Mouse (Mus musculus) limb, embryonic 13.5 days (tissue): ENCODE data around the gene Hspa8. TPM values are rescaled to one million over a fixed set of nuclear protein-coding genes. Genes with fewer than 3 reads are reported as not detected.

Source experiments
- ATAC-seq: fragments of 200-750 bp; cut with Nextera tagmentation; 2 replicates; pipeline ENCODE4 v1.8.0; 2017; ENCODE audit warnings: low read depth, moderate number of reproducible peaks, moderate TSS enrichment; ENCODE audit not compliant: low FRiP score
- H3K27ac ChIP-seq: fragments of 300-500 bp; sonication (generic); 2 replicates; pipeline ENCODE4 v1.5.1; 2015; ENCODE audit warnings: inconsistent platforms, mild to moderate bottlenecking, moderate library complexity
- H3K27me3 ChIP-seq: fragments of 300-500 bp; sonication (generic); 2 replicates; pipeline ENCODE4 v1.6.1; 2015; ENCODE audit warnings: mild to moderate bottlenecking, inconsistent platforms
- H3K36me3 ChIP-seq: fragments of 300-500 bp; sonication (generic); 2 replicates; pipeline ENCODE4 v1.6.1; 2015; ENCODE audit warnings: inconsistent platforms, mild to moderate bottlenecking, moderate library complexity
- H3K4me1 ChIP-seq: fragments of 300-500 bp; sonication (generic); 2 replicates; pipeline ENCODE4 v1.6.1; 2015; ENCODE audit warnings: inconsistent platforms
- H3K4me2 ChIP-seq: fragments of 300-500 bp; sonication (generic); replicated peaks from 2 replicates; pipeline ENCODE4 v1.6.1; 2015; ENCODE audit warnings: inconsistent platforms, mild to moderate bottlenecking, moderate library complexity
- H3K4me3 ChIP-seq: fragments of 300-500 bp; sonication (generic); 2 replicates; pipeline ENCODE4 v1.5.1; 2015; ENCODE audit warnings: moderate library complexity, mild to moderate bottlenecking, inconsistent platforms
- H3K9ac ChIP-seq: fragments of 300-500 bp; sonication (generic); 2 replicates; pipeline ENCODE4 v1.6.1; 2015; ENCODE audit warnings: mild to moderate bottlenecking, inconsistent platforms
- H3K9me3 ChIP-seq: fragments of 300-500 bp; sonication (generic); 2 replicates; pipeline ENCODE4 v1.6.1; 2016; ENCODE audit warnings: inconsistent platforms
- WGBS: fragments of 180-500 bp; shearing (Covaris S2); methylation state at CpG from one replicate; pipeline ENCODE4 v1.1.7; 2015; 5-methylcytosine and 5-hydroxymethylcytosine counted together
- polyA plus RNA-seq: library from polyadenylated mRNA; unstranded; fragments of >200 nt; fragmentation: Nextera tagmentation; extraction: Ambion mirVana; gene quantifications from 2 replicates; pipeline ENCODE4 v1.2.1, GENCODE M21; 2015

Hspa8 gene
- polyA plus RNA-seq, 1 experiment from 2014 or later = 2,567 TPM

DNA sequence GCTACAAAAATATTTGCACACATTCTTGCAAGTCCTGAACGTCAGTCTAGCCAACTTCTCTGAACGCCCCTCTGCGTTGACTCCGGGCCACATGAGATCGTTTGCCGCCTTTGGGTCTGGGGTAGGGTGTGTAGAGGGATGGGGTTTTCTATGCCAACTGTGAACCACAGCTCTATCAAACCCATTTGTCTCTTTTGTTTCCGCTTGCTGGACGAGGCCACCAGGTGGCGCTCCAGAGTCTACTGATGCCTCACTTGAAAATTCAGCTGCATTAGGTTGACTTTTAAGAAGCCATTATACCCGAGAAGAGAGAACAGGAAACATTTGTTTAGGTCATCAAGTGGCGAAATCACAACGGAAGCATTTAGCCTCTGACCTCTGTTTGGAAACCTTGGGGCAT lies 33.8 kb downstream of the Hspa8 start:
- no peak for ATAC-seq
- no peak overlapping the region for H3K4me2 ChIP-seq
- H3K27me3 ChIP-seq = no peaks in the 10 kb centered on the region
- WGBS = 6% methylated on average over 12 of the region's 12 CpGs
- no peak overlapping the region for H3K4me3 ChIP-seq
- no peaks in the 10 kb centered on the region for H3K4me1 ChIP-seq
- no peak overlapping the region for H3K9ac ChIP-seq
- no peak overlapping the region for H3K27ac ChIP-seq
- H3K36me3 ChIP-seq = no peaks in the 10 kb centered on the region
- no peaks in the 10 kb centered on the region for H3K9me3 ChIP-seq

- Histone ChIP-seq H3K9ac (no peak overlapping the region), H3K27ac (no peak overlapping the region), H3K9me3 (no peaks in the 10 kb centered on the region), H3K4me3 (no peak overlapping the region), H3K4me1 (no peaks in the 10 kb centered on the region), H3K36me3 (no peaks in the 10 kb centered on the region), H3K27me3 (no peaks in the 10 kb centered on the region), H3K4me2 (no peak overlapping the region)
- WGBS = 91% methylated on average over 3 of the region's 3 CpGs
- no peak for ATAC-seq
Observed at GRCm38 (mm10) chr9:40836681-40837080, 35.9 kb downstream of the Hspa8 start.

DNA sequence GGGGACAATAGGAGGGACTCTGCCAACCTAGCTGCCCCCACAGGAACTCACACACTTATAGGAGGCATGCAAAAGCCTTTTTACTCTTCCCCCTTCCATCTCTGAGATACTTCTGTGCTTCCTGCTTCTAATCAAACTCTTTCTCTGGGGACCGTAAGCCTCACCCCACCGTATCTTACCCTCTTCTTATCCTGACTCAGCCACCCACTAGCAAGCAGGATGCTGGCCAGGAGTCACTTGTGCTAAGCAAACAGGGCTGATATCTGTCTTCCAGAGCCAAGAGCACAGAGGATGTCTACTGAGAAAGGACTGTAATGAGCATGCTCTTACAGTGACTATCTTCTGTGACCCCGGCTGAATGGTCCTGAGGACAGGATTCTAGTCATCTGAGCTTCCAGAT lies 38.9 kb downstream of the Hspa8 start:
- ATAC-seq = no peak
- 76% methylated on average over 3 of the region's 3 CpGs for WGBS

GRCm38 (mm10) chr9:40851515-40851914 lies 50.7 kb downstream of the Hspa8 start:
- no peak overlapping the region for H3K4me3 ChIP-seq
- no peak overlapping the region for H3K9ac ChIP-seq
- no peak overlapping the region for H3K27ac ChIP-seq
- WGBS = 46% methylated on average over 2 of the region's 2 CpGs
- no peaks in the 10 kb centered on the region for H3K4me1 ChIP-seq
- H3K36me3 ChIP-seq = no peaks in the 10 kb centered on the region
- no peaks in the 10 kb centered on the region for H3K9me3 ChIP-seq
- H3K27me3 ChIP-seq = 0 out of 2 replicates have a peak, but pooled peaks cover 8% of the 10 kb centered on the region
- no peak overlapping the region for H3K4me2 ChIP-seq
- ATAC-seq = no peak

More for the DNA sequence above, 38.9 kb downstream of the Hspa8 start:
- no peaks in the 10 kb centered on the region for H3K36me3 ChIP-seq
- H3K27ac ChIP-seq = no peak overlapping the region
- H3K4me3 ChIP-seq = no peak overlapping the region
- H3K9ac ChIP-seq = no peak overlapping the region
- no peaks in the 10 kb centered on the region for H3K4me1 ChIP-seq
- no peak overlapping the region for H3K4me2 ChIP-seq
- H3K27me3 ChIP-seq = no peaks in the 10 kb centered on the region
- no peaks in the 10 kb centered on the region for H3K9me3 ChIP-seq

- 8% methylated on average over 21 of the region's 21 CpGs for WGBS
- peak overlapping the region; percentile 50 for H3K9ac ChIP-seq
- peaks cover 7% of the 10 kb centered on the region; the same call in 1 of the 2 replicates for H3K4me1 ChIP-seq
- H3K36me3 ChIP-seq = no peaks in the 10 kb centered on the region
- ATAC-seq = no peak
- no peaks in the 10 kb centered on the region for H3K9me3 ChIP-seq
- H3K27me3 ChIP-seq = peaks cover 29% of the 10 kb centered on the region
- peak overlapping the region; percentile 68 for H3K4me2 ChIP-seq
- H3K27ac ChIP-seq = no peak overlapping the region
- peak overlapping the region; percentile 39 for H3K4me3 ChIP-seq
Observed at GRCm38 (mm10) chr9:40858461-40859160, 57.8 kb downstream of the Hspa8 start.

DNA sequence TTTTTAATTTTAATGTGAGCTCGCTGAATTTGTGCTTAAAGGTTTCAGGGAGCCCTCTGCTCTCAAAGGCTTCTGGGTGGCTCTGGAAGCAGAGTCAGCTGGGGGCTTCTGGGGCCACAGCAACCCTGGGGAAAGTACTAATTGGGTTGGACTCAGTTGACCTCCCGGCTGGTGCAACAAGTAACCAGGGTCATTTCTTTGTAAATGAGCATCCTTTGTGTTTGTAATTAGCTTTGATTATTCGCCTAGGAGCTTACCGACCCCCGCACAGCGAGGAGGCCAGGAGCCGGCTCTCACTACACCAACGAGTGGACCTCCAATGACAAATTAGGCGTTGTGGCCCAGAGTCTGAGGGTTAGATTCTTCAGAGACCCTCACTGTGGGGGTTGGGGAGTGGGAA lies 58.4 kb downstream of the Hspa8 start:
- Histone ChIP-seq H3K27me3 (peaks cover 29% of the 10 kb centered on the region), H3K27ac (no peak overlapping the region), H3K4me2 (peak overlapping the region; percentile 68), H3K36me3 (no peaks in the 10 kb centered on the region), H3K4me1 (peaks cover 7% of the 10 kb centered on the region; the same call in 1 of the 2 replicates), H3K9ac (no peak overlapping the region), H3K4me3 (peak overlapping the region; percentile 39), H3K9me3 (no peaks in the 10 kb centered on the region)
- no peak for ATAC-seq
- 3% methylated on average over 9 of the region's 9 CpGs for WGBS

Other genes starting within 250 kb of the Hspa8 start
- gene Gm21915, start 130.4 kb upstream of the Hspa8 start, polyA plus RNA-seq = not detected in 2 replicates
- 62.8 and 64.1 TPM in 2 replicates for gene Clmp, start 115.0 kb upstream of the Hspa8 start, polyA plus RNA-seq
- 0.06 TPM in 1 of 2 replicates, not detected in the other for gene Bsx, start 73.1 kb downstream of the Hspa8 start, polyA plus RNA-seq
- not detected in 2 replicates for gene Jhy, start 163.1 kb downstream of the Hspa8 start, polyA plus RNA-seq
- 0.38 and 0.45 TPM in 2 replicates for gene Crtam, start 203.6 kb downstream of the Hspa8 start, polyA plus RNA-seq